Mouse (Mus musculus) limb, embryonic 11.5 days (tissue): ENCODE results near the gene Arl6ip4. TPM values are rescaled to one million over a fixed set of nuclear protein-coding genes. Genes with fewer than 3 reads are reported as not detected.

ENCODE experiments used
- ATAC-seq: fragments of 200-750 bp; cut with Nextera tagmentation; 2 replicates; pipeline ENCODE4 v1.8.0; 2017; ENCODE audit warnings: low read depth; ENCODE audit not compliant: insufficient number of reproducible peaks, low FRiP score, low TSS enrichment
- DNase-seq: peaks from one replicate; pipeline ENCODE4 v3.0.0-alpha.2; 2015; ENCODE audit warnings: low spot score
- H3K27ac ChIP-seq: fragments of 300-500 bp; sonication (generic); replicated peaks from 2 replicates; pipeline ENCODE4 v1.5.1; 2014; ENCODE audit warnings: low read depth, mild to moderate bottlenecking, low read length
- H3K27me3 ChIP-seq: fragments of 300-500 bp; sonication (generic); 2 replicates; pipeline ENCODE4 v1.6.1; 2014; ENCODE audit warnings: mild to moderate bottlenecking, low read length, mixed read lengths; ENCODE audit not compliant: control insufficient read depth, insufficient read depth
- H3K36me3 ChIP-seq: fragments of 300-500 bp; sonication (generic); 2 replicates; pipeline ENCODE4 v1.6.1; 2014; ENCODE audit warnings: mild to moderate bottlenecking, low read length, moderate library complexity, mixed read lengths; ENCODE audit not compliant: control insufficient read depth, insufficient read depth
- H3K4me1 ChIP-seq: fragments of 300-500 bp; sonication (generic); 2 replicates; pipeline ENCODE4 v1.6.1; 2014; ENCODE audit warnings: low read length, mixed read lengths; ENCODE audit not compliant: control insufficient read depth, insufficient read depth
- H3K4me2 ChIP-seq: fragments of 300-500 bp; sonication (generic); 2 replicates; pipeline ENCODE4 v1.6.1; 2014; ENCODE audit warnings: low read depth, mild to moderate bottlenecking, moderate library complexity; ENCODE audit not compliant: severe bottlenecking
- H3K4me3 ChIP-seq: fragments of 300-500 bp; sonication (generic); 2 replicates; pipeline ENCODE4 v1.5.1; 2014; ENCODE audit warnings: low read depth, low read length
- H3K9ac ChIP-seq: fragments of 300-500 bp; sonication (generic); 2 replicates; pipeline ENCODE4 v1.6.1; 2014; ENCODE audit warnings: mild to moderate bottlenecking, low read length
- H3K9me3 ChIP-seq: fragments of 300-500 bp; sonication (generic); 2 replicates; pipeline ENCODE4 v1.6.1; 2016; ENCODE audit warnings: low read length; ENCODE audit not compliant: control insufficient read depth
- WGBS: fragments of 180-500 bp; shearing (Covaris S2); extraction: QIAGEN DNeasy Blood & Tissue Kit; methylation state at CpG from one replicate; pipeline ENCODE4 v1.1.7; 2014; 5-methylcytosine and 5-hydroxymethylcytosine counted together
- polyA plus RNA-seq: library from polyadenylated mRNA; unstranded; fragments of >200 nt; fragmentation: Nextera tagmentation; extraction: Ambion mirVana; gene quantifications from 2 replicates; pipeline ENCODE4 v1.2.1, GENCODE M21; 2014

Arl6ip4 gene
- polyA plus RNA-seq, 1 experiment from 2014 or later, result 116 TPM

GRCm38 (mm10) chr5:124152734-124153133, 36.8 kb downstream of the Arl6ip4 start:
- H3K27me3 ChIP-seq, result no peaks in the 10 kb centered on the region
- H3K9ac ChIP-seq, result no peak overlapping the region
- DNase-seq, result no peak
- H3K36me3 ChIP-seq, result no peaks in the 10 kb centered on the region
- H3K4me2 ChIP-seq, result no peak overlapping the region
- H3K4me3 ChIP-seq, result no peak overlapping the region
- WGBS, result 86% methylated on average over 4 of the region's 4 CpGs
- no peak overlapping the region for H3K27ac ChIP-seq
- ATAC-seq, result no peak
- H3K4me1 ChIP-seq, result no peaks in the 10 kb centered on the region
- H3K9me3 ChIP-seq, result no peaks in the 10 kb centered on the region

- DNase-seq (no peak), ATAC-seq (no peak)
- WGBS, result 90% methylated on average over 5 of the region's 5 CpGs
- peaks cover 8% of the 10 kb centered on the region for H3K4me1 ChIP-seq
- no peak overlapping the region for H3K9ac ChIP-seq
- H3K27ac ChIP-seq, result no peak overlapping the region
- H3K4me3 ChIP-seq, result no peak overlapping the region
- H3K4me2 ChIP-seq, result no peak overlapping the region
- no peaks in the 10 kb centered on the region for H3K27me3 ChIP-seq
- H3K36me3 ChIP-seq, result no peaks in the 10 kb centered on the region
- H3K9me3 ChIP-seq, result no peaks in the 10 kb centered on the region
Observed at GRCm38 (mm10) chr5:124155943-124156342, 40.1 kb downstream of the Arl6ip4 start.

GRCm38 (mm10) chr5:124158305-124158704, 42.4 kb downstream of the Arl6ip4 start:
- Histone ChIP-seq H3K4me2 (no peak overlapping the region), H3K27ac (no peak overlapping the region), H3K9ac (no peak overlapping the region), H3K4me1 (peaks cover 12% of the 10 kb centered on the region), H3K9me3 (no peaks in the 10 kb centered on the region), H3K36me3 (no peaks in the 10 kb centered on the region), H3K4me3 (no peak overlapping the region), H3K27me3 (no peaks in the 10 kb centered on the region)
- ATAC-seq, result no peak
- WGBS, result 47% methylated on average over 4 of the region's 4 CpGs
- DNase-seq, result no peak

DNA sequence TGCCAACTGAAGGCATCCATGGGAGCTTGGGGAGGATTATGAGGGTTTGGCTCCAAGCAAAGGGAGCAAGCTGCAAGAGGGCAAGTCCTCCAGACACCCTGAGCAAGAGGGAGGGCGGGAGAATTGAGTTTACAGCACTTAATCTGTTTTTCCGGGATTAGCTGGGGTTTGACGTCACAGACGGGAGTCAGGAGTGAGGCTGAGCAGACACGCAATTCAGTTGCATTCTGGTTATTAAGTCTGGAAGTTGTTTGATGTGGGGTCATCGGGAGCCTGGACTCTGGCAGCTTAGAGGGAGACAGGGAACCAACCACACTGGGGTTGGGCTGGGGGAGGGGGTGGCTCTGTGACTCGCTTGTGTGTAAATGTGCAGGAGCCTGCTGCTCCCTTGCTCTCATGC, 43.6 kb downstream of the Arl6ip4 start:
- ATAC-seq, result no peak
- 15% methylated on average over 7 of the region's 7 CpGs for WGBS
- Histone ChIP-seq H3K27me3 (no peaks in the 10 kb centered on the region), H3K27ac (peak overlapping the region; percentile 21; the same call in 1 of the 2 replicates), H3K4me2 (peak overlapping the region; percentile 7; the same call in 1 of the 2 replicates), H3K36me3 (no peaks in the 10 kb centered on the region), H3K4me1 (peaks cover 23% of the 10 kb centered on the region), H3K9ac (no peak overlapping the region), H3K4me3 (no peak overlapping the region), H3K9me3 (no peaks in the 10 kb centered on the region)
- no peak for DNase-seq

DNA sequence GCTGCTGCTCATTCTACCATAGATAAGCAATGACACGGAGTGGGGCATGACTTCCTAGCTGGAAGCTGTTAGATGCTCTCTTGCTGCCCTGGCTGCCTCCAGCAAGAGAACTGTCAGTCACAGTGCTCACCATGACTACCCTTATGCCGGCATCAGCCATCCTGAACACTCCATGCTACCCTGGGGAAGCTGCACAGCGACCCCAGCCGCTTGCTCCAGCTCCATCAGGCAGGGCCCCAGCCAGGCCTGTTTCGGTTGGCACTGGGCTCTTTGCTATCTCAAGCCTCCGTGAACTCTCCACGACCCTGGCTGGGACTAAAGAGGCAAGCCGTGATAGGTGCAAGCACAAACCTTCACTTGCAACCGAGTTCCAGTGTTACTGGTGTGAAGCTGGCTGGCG, 45.9 kb downstream of the Arl6ip4 start:
- no peaks in the 10 kb centered on the region for H3K9me3 ChIP-seq
- H3K27ac ChIP-seq, result no peak overlapping the region
- no peak overlapping the region for H3K4me3 ChIP-seq
- H3K4me1 ChIP-seq, result peaks cover 44% of the 10 kb centered on the region
- 37% methylated on average over 10 of the region's 10 CpGs for WGBS
- no peaks in the 10 kb centered on the region for H3K27me3 ChIP-seq
- no peak for DNase-seq
- no peak for ATAC-seq
- no peak overlapping the region for H3K9ac ChIP-seq
- no peaks in the 10 kb centered on the region for H3K36me3 ChIP-seq
- no peak overlapping the region for H3K4me2 ChIP-seq

GRCm38 (mm10) chr5:124162577-124162976, 46.7 kb downstream of the Arl6ip4 start:
- no peaks in the 10 kb centered on the region for H3K36me3 ChIP-seq
- DNase-seq (peak; percentile 78), ATAC-seq (no peak)
- H3K27me3 ChIP-seq, result no peaks in the 10 kb centered on the region
- H3K27ac ChIP-seq, result no peak overlapping the region
- 57% methylated on average over 5 of the region's 5 CpGs for WGBS
- no peak overlapping the region for H3K4me3 ChIP-seq
- no peak overlapping the region for H3K9ac ChIP-seq
- no peak overlapping the region for H3K4me2 ChIP-seq
- no peaks in the 10 kb centered on the region for H3K9me3 ChIP-seq
- H3K4me1 ChIP-seq, result peaks cover 50% of the 10 kb centered on the region

DNA sequence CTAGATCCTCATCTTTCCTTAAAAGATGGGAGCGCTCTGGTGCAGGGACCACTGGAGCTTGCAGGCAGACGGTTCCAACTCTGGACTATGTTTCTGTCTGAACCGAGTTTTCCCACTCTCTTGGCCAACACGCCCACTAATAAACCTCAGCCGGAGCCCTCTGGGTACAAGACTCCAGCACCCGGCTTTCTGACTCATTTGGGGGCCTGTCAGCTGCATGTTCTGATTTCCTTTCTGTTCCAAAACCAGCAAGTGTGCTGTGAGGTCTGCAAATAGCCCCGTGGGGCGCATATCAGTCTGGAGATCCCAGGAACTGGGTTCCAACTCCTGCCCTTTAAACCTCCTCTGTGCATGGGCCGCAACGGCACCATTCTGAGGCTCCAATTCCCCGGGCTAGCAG, 47.6 kb downstream of the Arl6ip4 start:
- Histone ChIP-seq H3K27ac (no peak overlapping the region), H3K4me1 (peaks cover 51% of the 10 kb centered on the region), H3K4me2 (no peak overlapping the region), H3K9me3 (no peaks in the 10 kb centered on the region), H3K27me3 (no peaks in the 10 kb centered on the region), H3K36me3 (no peaks in the 10 kb centered on the region), H3K4me3 (no peak overlapping the region), H3K9ac (no peak overlapping the region)
- ATAC-seq (no peak), DNase-seq (no peak)
- 71% methylated on average over 11 of the region's 11 CpGs for WGBS

- H3K36me3 ChIP-seq, result no peaks in the 10 kb centered on the region
- 38% methylated on average over 15 of the region's 15 CpGs for WGBS
- no peak overlapping the region; the same call in 1 of the 2 replicates for H3K27ac ChIP-seq
- ATAC-seq (no peak), DNase-seq (no peak)
- peaks cover 44% of the 10 kb centered on the region for H3K4me1 ChIP-seq
- H3K9ac ChIP-seq, result no peak overlapping the region
- no peaks in the 10 kb centered on the region for H3K9me3 ChIP-seq
- H3K4me3 ChIP-seq, result no peak overlapping the region
- no peaks in the 10 kb centered on the region for H3K27me3 ChIP-seq
- no peak overlapping the region for H3K4me2 ChIP-seq
Observed at GRCm38 (mm10) chr5:124165622-124166570, 50.0 kb downstream of the Arl6ip4 start.
